Mouse (Mus musculus): ENCODE data around the gene Cadps.

DNA sequence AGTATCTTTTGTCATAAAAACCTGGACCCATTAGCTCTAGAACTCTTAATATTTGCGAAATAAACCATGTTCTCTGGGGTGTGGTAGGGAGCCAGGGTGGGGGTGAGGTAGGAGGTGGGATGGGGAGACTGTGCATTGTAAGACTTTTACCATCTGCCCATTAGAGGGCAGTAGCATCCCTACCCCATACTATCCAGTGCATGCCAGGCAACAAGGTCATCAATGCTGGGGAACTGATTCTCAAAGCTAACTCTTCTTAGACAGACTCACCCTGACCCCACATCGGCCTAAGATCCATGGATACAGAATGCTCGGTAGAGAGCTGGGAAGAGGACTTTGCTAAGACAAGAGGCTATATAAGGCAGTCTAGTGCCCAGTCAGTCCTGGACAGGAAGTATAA, 425.3 kb downstream of the Cadps start:
- TF ChIP-seq CTCF (IDR thresholded peaks at IDR 0.05; ENCODE audit: low read depth): peak; percentile 7; the same call in 1 of the 2 replicates
- TF ChIP-seq EP300 (IDR thresholded peaks at IDR 0.05; ENCODE audit: low read depth): no peak

Measured in liver, postnatal 0 days (tissue).